Mouse (Mus musculus) hindbrain, embryonic 13.5 days (tissue): ENCODE results near the gene Cysrt1. TPM values are rescaled to one million over a fixed set of nuclear protein-coding genes. Genes with fewer than 3 reads are reported as not detected.
"Not testable (repeated sequence)": the region's sequence is repeated elsewhere in the genome, so short reads cannot be mapped to it uniquely, and the experiment has no call there.

ENCODE experiments used
- ATAC-seq: fragments of 200-750 bp; cut with Nextera tagmentation; 2 replicates; pipeline ENCODE4 v1.8.0; 2017; ENCODE audit warnings: moderate TSS enrichment; ENCODE audit not compliant: low FRiP score
- H3K27ac ChIP-seq: fragments of 300-500 bp; sonication (generic); 2 replicates; pipeline ENCODE4 v1.5.1; 2015; ENCODE audit warnings: inconsistent platforms, mild to moderate bottlenecking, moderate library complexity
- H3K27me3 ChIP-seq: fragments of 300-500 bp; sonication (generic); 2 replicates; pipeline ENCODE4 v1.6.1; 2015; ENCODE audit warnings: mild to moderate bottlenecking, inconsistent platforms
- H3K36me3 ChIP-seq: fragments of 300-500 bp; sonication (generic); 2 replicates; pipeline ENCODE4 v1.6.1; 2015; ENCODE audit warnings: mild to moderate bottlenecking, inconsistent platforms
- H3K4me1 ChIP-seq: fragments of 300-500 bp; sonication (generic); replicated peaks from 2 replicates; pipeline ENCODE4 v1.6.1; 2015; ENCODE audit warnings: inconsistent platforms
- H3K4me2 ChIP-seq: fragments of 300-500 bp; sonication (generic); 2 replicates; pipeline ENCODE4 v1.6.1; 2015; ENCODE audit warnings: inconsistent platforms, mild to moderate bottlenecking, moderate library complexity
- H3K4me3 ChIP-seq: fragments of 300-500 bp; sonication (generic); 2 replicates; pipeline ENCODE4 v1.5.1; 2015; ENCODE audit warnings: mild to moderate bottlenecking, inconsistent platforms
- H3K9ac ChIP-seq: fragments of 300-500 bp; sonication (generic); 2 replicates; pipeline ENCODE4 v1.6.1; 2015; ENCODE audit warnings: mild to moderate bottlenecking, inconsistent platforms
- H3K9me3 ChIP-seq: fragments of 300-500 bp; sonication (generic); 2 replicates; pipeline ENCODE4 v1.6.1; 2016; ENCODE audit warnings: inconsistent platforms
- WGBS: fragments of 180-500 bp; shearing (Covaris S2); methylation state at CpG from one replicate; pipeline ENCODE4 v1.1.7; 2015; 5-methylcytosine and 5-hydroxymethylcytosine counted together
- polyA plus RNA-seq: library from polyadenylated mRNA; unstranded; fragments of >200 nt; fragmentation: Nextera tagmentation; extraction: Ambion mirVana; gene quantifications from 2 replicates; pipeline ENCODE4 v1.2.1, GENCODE M21; 2015

Cysrt1 gene
- polyA plus RNA-seq, 1 experiment from 2014 or later, result 0.26 TPM

- Histone ChIP-seq H3K9ac (peak overlapping the region; percentile 85), H3K36me3 (peaks cover 1% of the 10 kb centered on the region; the same call in 1 of the 2 replicates), H3K4me3 (peak overlapping the region; percentile 79), H3K27ac (peak overlapping the region; percentile 87), H3K4me1 (peaks cover 55% of the 10 kb centered on the region), H3K27me3 (peaks cover 18% of the 10 kb centered on the region), H3K9me3 (no peaks in the 10 kb centered on the region), H3K4me2 (peak overlapping the region; percentile 99)
- under 1% methylated on average over 82 of the region's 82 CpGs for WGBS
- ATAC-seq, result peak; percentile 50
Measured at GRCm38 (mm10) chr2:25262795-25263622, 20.8 kb upstream of the Cysrt1 start.

GRCm38 (mm10) chr2:25262291-25262767 is 20.1 kb upstream of the Cysrt1 start, which contains the start of gene Tprn:
Gene Tprn (plus strand): TSS chr2:25262618.
- peak; percentile 98 for ATAC-seq
- H3K4me2 ChIP-seq, result peak within 1 kb of the TSS; percentile 99
- peaks cover 52% of the 10 kb centered on the region for H3K4me1 ChIP-seq
- H3K4me3 ChIP-seq, result peak within 1 kb of the TSS; percentile 79
- no peaks in the 10 kb centered on the region for H3K9me3 ChIP-seq
- peaks cover 18% of the 10 kb centered on the region for H3K27me3 ChIP-seq
- no peaks in the 10 kb centered on the region for H3K36me3 ChIP-seq
- H3K27ac ChIP-seq, result peak within 1 kb of the TSS; percentile 87
- H3K9ac ChIP-seq, result peak within 1 kb of the TSS; percentile 85
- WGBS, result under 1% methylated on average over 39 of the region's 39 CpGs

- Histone ChIP-seq H3K36me3 (no peaks in the 10 kb centered on the region), H3K4me2 (peak overlapping the region; percentile 99), H3K9ac (peak overlapping the region; percentile 62), H3K4me1 (peaks cover 52% of the 10 kb centered on the region), H3K9me3 (no peaks in the 10 kb centered on the region), H3K27me3 (peaks cover 18% of the 10 kb centered on the region), H3K4me3 (peak overlapping the region; percentile 79), H3K27ac (peak overlapping the region; percentile 78)
- WGBS, result 49% methylated on average over 12 of the region's 12 CpGs
- 0 out of 2 replicates have a peak, but pooled peaks have one; percentile 1 for ATAC-seq
Measured at GRCm38 (mm10) chr2:25261870-25262269, 19.6 kb upstream of the Cysrt1 start.

- Histone ChIP-seq H3K27ac (no peak overlapping the region), H3K9me3 (no peaks in the 10 kb centered on the region), H3K9ac (no peak overlapping the region), H3K4me3 (no peak overlapping the region), H3K27me3 (peaks cover 5% of the 10 kb centered on the region), H3K36me3 (no peaks in the 10 kb centered on the region), H3K4me1 (peaks cover 41% of the 10 kb centered on the region), H3K4me2 (no peak overlapping the region)
- WGBS, result 47% methylated on average over 2 of the region's 2 CpGs
- no peak for ATAC-seq
Measured at GRCm38 (mm10) chr2:25258887-25259286, 16.6 kb upstream of the Cysrt1 start.

- peaks cover 11% of the 10 kb centered on the region; the same call in 1 of the 2 replicates for H3K36me3 ChIP-seq
- H3K9me3 ChIP-seq, ATAC-seq, H3K27me3 ChIP-seq, H3K9ac ChIP-seq, H3K4me3 ChIP-seq, H3K4me2 ChIP-seq, H3K27ac ChIP-seq: not testable (repeated sequence)
- WGBS, result 87% methylated on average over 5 of the region's 5 CpGs
- H3K4me1 ChIP-seq, result peaks cover 31% of the 10 kb centered on the region
Measured at GRCm38 (mm10) chr2:25257250-25257649, 15.0 kb upstream of the Cysrt1 start.

- H3K27me3 ChIP-seq, H3K9me3 ChIP-seq, H3K27ac ChIP-seq, ATAC-seq: not testable (repeated sequence)
- Histone ChIP-seq H3K4me2 (peak overlapping the region; percentile 99), H3K4me1 (peaks cover 27% of the 10 kb centered on the region), H3K9ac (peak overlapping the region; percentile 85), H3K4me3 (peak overlapping the region; percentile 95), H3K36me3 (peaks cover 17% of the 10 kb centered on the region)
- WGBS, result 63% methylated on average over 12 of the region's 12 CpGs
Measured at GRCm38 (mm10) chr2:25256443-25257109, 14.3 kb upstream of the Cysrt1 start.

- Histone ChIP-seq H3K9ac (peak within 1 kb of the TSS; percentile 85), H3K9me3 (no peaks in the 10 kb centered on the region), H3K36me3 (peaks cover 29% of the 10 kb centered on the region), H3K27ac (peak within 1 kb of the TSS; percentile 84), H3K27me3 (no peaks in the 10 kb centered on the region), H3K4me3 (peak within 1 kb of the TSS; percentile 95), H3K4me1 (peaks cover 27% of the 10 kb centered on the region), H3K4me2 (peak within 1 kb of the TSS; percentile 99)
- peak; percentile 90 for ATAC-seq
- WGBS, result 0% methylated on average over 39 of the region's 39 CpGs
Measured at GRCm38 (mm10) chr2:25255284-25255779, 13.1 kb upstream of the Cysrt1 start, which contains the start of gene Tmem203. Gene Tmem203 (plus strand): TSS chr2:25255439.

GRCm38 (mm10) chr2:25252331-25252730 is 10.1 kb upstream of the Cysrt1 start:
- Histone ChIP-seq H3K27me3 (no peaks in the 10 kb centered on the region), H3K9ac (no peak overlapping the region), H3K27ac (no peak overlapping the region), H3K4me2 (no peak overlapping the region), H3K36me3 (peaks cover 59% of the 10 kb centered on the region), H3K9me3 (no peaks in the 10 kb centered on the region), H3K4me1 (peaks cover 23% of the 10 kb centered on the region), H3K4me3 (no peak overlapping the region)
- 97% methylated on average over 1 of the region's 1 CpGs for WGBS
- ATAC-seq, result no peak

GRCm38 (mm10) chr2:25246183-25247072 is 4.2 kb upstream of the Cysrt1 start, which contains the start of gene AL732309.1:
Gene AL732309.1 (minus strand): TSS chr2:25246863.
- peaks cover 69% of the 10 kb centered on the region for H3K36me3 ChIP-seq
- WGBS, result 93% methylated on average over 10 of the region's 10 CpGs
- H3K27ac ChIP-seq, result no peak within 1 kb of the TSS
- H3K27me3 ChIP-seq, result 0 out of 2 replicates have a peak, but pooled peaks cover 2% of the 10 kb centered on the region
- H3K4me1 ChIP-seq, result peaks cover 30% of the 10 kb centered on the region
- no peak within 1 kb of the TSS for H3K4me3 ChIP-seq
- H3K9me3 ChIP-seq, result no peaks in the 10 kb centered on the region
- no peak for ATAC-seq
- no peak within 1 kb of the TSS for H3K4me2 ChIP-seq
- no peak within 1 kb of the TSS for H3K9ac ChIP-seq

GRCm38 (mm10) chr2:25244144-25244543 is 1.9 kb upstream of the Cysrt1 start:
- no peaks in the 10 kb centered on the region for H3K9me3 ChIP-seq
- H3K36me3 ChIP-seq, result peaks cover 46% of the 10 kb centered on the region
- no peak overlapping the region for H3K9ac ChIP-seq
- H3K4me3 ChIP-seq, result no peak overlapping the region
- no peak for ATAC-seq
- H3K27me3 ChIP-seq, result peaks cover 7% of the 10 kb centered on the region; the same call in 1 of the 2 replicates
- WGBS, result 95% methylated on average over 4 of the region's 4 CpGs
- no peak overlapping the region for H3K4me2 ChIP-seq
- peaks cover 42% of the 10 kb centered on the region for H3K4me1 ChIP-seq
- no peak overlapping the region for H3K27ac ChIP-seq

- peaks cover 10% of the 10 kb centered on the region; the same call in 1 of the 2 replicates for H3K27me3 ChIP-seq
- H3K36me3 ChIP-seq, result peaks cover 38% of the 10 kb centered on the region
- H3K4me2 ChIP-seq, result peak overlapping the region; percentile 89
- peaks cover 42% of the 10 kb centered on the region for H3K4me1 ChIP-seq
- 81% methylated on average over 8 of the region's 8 CpGs for WGBS
- H3K9ac ChIP-seq, result peak overlapping the region; percentile 90
- ATAC-seq, result no peak
- H3K4me3 ChIP-seq, result peak overlapping the region; percentile 70
- H3K27ac ChIP-seq, result no peak overlapping the region
- H3K9me3 ChIP-seq, result no peaks in the 10 kb centered on the region
Measured at GRCm38 (mm10) chr2:25243342-25243741, 1.1 kb upstream of the Cysrt1 start.
